Mouse (Mus musculus): ENCODE data around the gene Glb1. TPM values are rescaled to one million over a fixed set of nuclear protein-coding genes. Genes with fewer than 3 reads are reported as not detected.
"Not testable (repeated sequence)": the region's sequence is repeated elsewhere in the genome, so short reads cannot be mapped to it uniquely, and the experiment has no call there.

The Glb1 gene
- total and polyA plus RNA-seq, 2 experiments from 2014 or later: 32.1 to 38.0 TPM

- no peaks in the 10 kb centered on the region for H3K27me3 ChIP-seq (ENCODE audit: insufficient read depth, low read length)
- DNase-seq (ENCODE audit: low spot score) (no peak), ATAC-seq (ENCODE audit: low FRiP score) (no peak)
- H3K27ac ChIP-seq (ENCODE audit: low read depth, low read length): no peak overlapping the region
- 92% methylated on average over 9 of the region's 9 CpGs for WGBS
- TF ChIP-seq CTCF (IDR thresholded peaks at IDR 0.05): no peak
- no peak overlapping the region for H3K4me2 ChIP-seq (ENCODE audit: low read depth, low read length, poor library complexity, severe bottlenecking)
- 0 out of 2 replicates have a peak, but pooled peaks cover under 1% of the 10 kb centered on the region for H3K9me3 ChIP-seq (ENCODE audit: low read length)
- no peaks in the 10 kb centered on the region for H3K36me3 ChIP-seq (ENCODE audit: insufficient read depth, low read length)
- H3K4me1 ChIP-seq (ENCODE audit: insufficient read depth, low read length): no peaks in the 10 kb centered on the region
- no peak overlapping the region for H3K4me3 ChIP-seq (ENCODE audit: low read depth, low read length)
- no peak overlapping the region for H3K9ac ChIP-seq (replicated peaks; ENCODE audit: low read length, poor library complexity, severe bottlenecking)
These were observed 106.5 kb downstream of the Glb1 start for GRCm38 (mm10) chr9:114507421-114507820.

- Histone ChIP-seq H3K27ac (ENCODE audit: low read depth, low read length) (no peak overlapping the region), H3K9ac (replicated peaks; ENCODE audit: low read length, poor library complexity, severe bottlenecking) (no peak overlapping the region), H3K36me3 (ENCODE audit: insufficient read depth, low read length) (no peaks in the 10 kb centered on the region), H3K4me1 (ENCODE audit: insufficient read depth, low read length) (no peaks in the 10 kb centered on the region), H3K4me2 (ENCODE audit: low read depth, low read length, poor library complexity, severe bottlenecking) (no peak overlapping the region), H3K27me3 (ENCODE audit: insufficient read depth, low read length) (no peaks in the 10 kb centered on the region), H3K4me3 (ENCODE audit: low read depth, low read length) (no peak overlapping the region), H3K9me3 (ENCODE audit: low read length) (peaks cover 12% of the 10 kb centered on the region; the same call in 1 of the 2 replicates)
- WGBS: 97% methylated on average over 9 of the region's 9 CpGs
- ATAC-seq (ENCODE audit: low FRiP score) (no peak), DNase-seq (ENCODE audit: low spot score) (no peak)
- no peak for TF ChIP-seq CTCF (IDR thresholded peaks at IDR 0.05)
These were observed 108.9 kb downstream of the Glb1 start for GRCm38 (mm10) chr9:114509785-114510184.

GRCm38 (mm10) chr9:114512831-114513230 is 112.0 kb downstream of the Glb1 start:
- DNase-seq (ENCODE audit: low spot score) (no peak), ATAC-seq (ENCODE audit: low FRiP score) (no peak)
- no peak overlapping the region for H3K9ac ChIP-seq (replicated peaks; ENCODE audit: low read length, poor library complexity, severe bottlenecking)
- H3K4me1 ChIP-seq (ENCODE audit: insufficient read depth, low read length): no peaks in the 10 kb centered on the region
- no peak overlapping the region for H3K4me2 ChIP-seq (ENCODE audit: low read depth, low read length, poor library complexity, severe bottlenecking)
- H3K27ac ChIP-seq (ENCODE audit: low read depth, low read length): no peak overlapping the region
- peaks cover 12% of the 10 kb centered on the region; the same call in 1 of the 2 replicates for H3K9me3 ChIP-seq (ENCODE audit: low read length)
- H3K27me3 ChIP-seq (ENCODE audit: insufficient read depth, low read length): no peaks in the 10 kb centered on the region
- no peak overlapping the region for H3K4me3 ChIP-seq (ENCODE audit: low read depth, low read length)
- TF ChIP-seq CTCF (IDR thresholded peaks at IDR 0.05): no peak
- 98% methylated on average over 21 of the region's 21 CpGs for WGBS
- H3K36me3 ChIP-seq (ENCODE audit: insufficient read depth, low read length): no peaks in the 10 kb centered on the region

GRCm38 (mm10) chr9:114515364-114515763 is 114.5 kb downstream of the Glb1 start, which contains the start of gene C130032M10Rik:
C130032M10Rik (plus strand) TSS chr9:114515697.
- no peak for DNase-seq (ENCODE audit: low spot score)
- ATAC-seq (ENCODE audit: low FRiP score): no peak
- Histone ChIP-seq H3K9ac (replicated peaks; ENCODE audit: low read length, poor library complexity, severe bottlenecking) (no peak within 1 kb of the TSS), H3K27me3 (ENCODE audit: insufficient read depth, low read length) (no peaks in the 10 kb centered on the region), H3K27ac (ENCODE audit: low read depth, low read length) (no peak within 1 kb of the TSS), H3K4me3 (ENCODE audit: low read depth, low read length) (no peak within 1 kb of the TSS), H3K9me3 (ENCODE audit: low read length) (peaks cover 12% of the 10 kb centered on the region; the same call in 1 of the 2 replicates), H3K4me2 (ENCODE audit: low read depth, low read length, poor library complexity, severe bottlenecking) (no peak within 1 kb of the TSS), H3K4me1 (ENCODE audit: insufficient read depth, low read length) (no peaks in the 10 kb centered on the region), H3K36me3 (ENCODE audit: insufficient read depth, low read length) (no peaks in the 10 kb centered on the region)
- 78% methylated on average over 11 of the region's 11 CpGs for WGBS
- TF ChIP-seq CTCF (IDR thresholded peaks at IDR 0.05): no peak

- H3K27ac ChIP-seq (ENCODE audit: low read depth, low read length): no peak overlapping the region
- H3K4me2 ChIP-seq (ENCODE audit: low read depth, low read length, poor library complexity, severe bottlenecking): no peak overlapping the region
- no peak overlapping the region for H3K4me3 ChIP-seq (ENCODE audit: low read depth, low read length)
- H3K36me3 ChIP-seq (ENCODE audit: insufficient read depth, low read length): no peaks in the 10 kb centered on the region
- H3K4me1 ChIP-seq (ENCODE audit: insufficient read depth, low read length): no peaks in the 10 kb centered on the region
- ATAC-seq (ENCODE audit: low FRiP score) (no peak), DNase-seq (ENCODE audit: low spot score) (no peak)
- TF ChIP-seq CTCF (IDR thresholded peaks at IDR 0.05): no peak
- 82% methylated on average over 13 of the region's 13 CpGs for WGBS
- no peak overlapping the region for H3K9ac ChIP-seq (replicated peaks; ENCODE audit: low read length, poor library complexity, severe bottlenecking)
- H3K27me3 ChIP-seq (ENCODE audit: insufficient read depth, low read length): no peaks in the 10 kb centered on the region
- H3K9me3 ChIP-seq (ENCODE audit: low read length): peaks cover 6% of the 10 kb centered on the region; the same call in 1 of the 2 replicates
These were observed 117.1 kb downstream of the Glb1 start for GRCm38 (mm10) chr9:114517924-114518497.

- H3K27ac ChIP-seq (ENCODE audit: low read depth, low read length): no peak overlapping the region
- no peaks in the 10 kb centered on the region for H3K4me1 ChIP-seq (ENCODE audit: insufficient read depth, low read length)
- H3K27me3 ChIP-seq (ENCODE audit: insufficient read depth, low read length): no peaks in the 10 kb centered on the region
- H3K36me3 ChIP-seq (ENCODE audit: insufficient read depth, low read length): no peaks in the 10 kb centered on the region
- WGBS: 71% methylated on average over 9 of the region's 9 CpGs
- TF ChIP-seq CTCF (IDR thresholded peaks at IDR 0.05): peak; percentile 43
- H3K9me3 ChIP-seq (ENCODE audit: low read length): no peaks in the 10 kb centered on the region
- H3K9ac ChIP-seq (replicated peaks; ENCODE audit: low read length, poor library complexity, severe bottlenecking): no peak overlapping the region
- no peak overlapping the region for H3K4me2 ChIP-seq (ENCODE audit: low read depth, low read length, poor library complexity, severe bottlenecking)
- ATAC-seq (ENCODE audit: low FRiP score): no peak
- no peak overlapping the region for H3K4me3 ChIP-seq (ENCODE audit: low read depth, low read length)
- no peak for DNase-seq (ENCODE audit: low spot score)
These were observed 118.1 kb downstream of the Glb1 start for GRCm38 (mm10) chr9:114518812-114519477.

- not testable (repeated sequence) for H3K27ac ChIP-seq (ENCODE audit: low read depth, low read length); H3K4me2 ChIP-seq (ENCODE audit: low read depth, low read length, poor library complexity, severe bottlenecking); DNase-seq (ENCODE audit: low spot score); ATAC-seq (ENCODE audit: low FRiP score); H3K27me3 ChIP-seq (ENCODE audit: insufficient read depth, low read length); H3K9ac ChIP-seq (replicated peaks; ENCODE audit: low read length, poor library complexity, severe bottlenecking); H3K9me3 ChIP-seq (ENCODE audit: low read length); H3K36me3 ChIP-seq (ENCODE audit: insufficient read depth, low read length); H3K4me3 ChIP-seq (ENCODE audit: low read depth, low read length); H3K4me1 ChIP-seq (ENCODE audit: insufficient read depth, low read length)
- WGBS: 74% methylated on average over 4 of the region's 4 CpGs
These were observed 119.7 kb downstream of the Glb1 start for GRCm38 (mm10) chr9:114520529-114520928.

Measured in midbrain, postnatal 0 days (tissue).